Mouse (Mus musculus): ENCODE measurements around the gene Acbd6.

DNA sequence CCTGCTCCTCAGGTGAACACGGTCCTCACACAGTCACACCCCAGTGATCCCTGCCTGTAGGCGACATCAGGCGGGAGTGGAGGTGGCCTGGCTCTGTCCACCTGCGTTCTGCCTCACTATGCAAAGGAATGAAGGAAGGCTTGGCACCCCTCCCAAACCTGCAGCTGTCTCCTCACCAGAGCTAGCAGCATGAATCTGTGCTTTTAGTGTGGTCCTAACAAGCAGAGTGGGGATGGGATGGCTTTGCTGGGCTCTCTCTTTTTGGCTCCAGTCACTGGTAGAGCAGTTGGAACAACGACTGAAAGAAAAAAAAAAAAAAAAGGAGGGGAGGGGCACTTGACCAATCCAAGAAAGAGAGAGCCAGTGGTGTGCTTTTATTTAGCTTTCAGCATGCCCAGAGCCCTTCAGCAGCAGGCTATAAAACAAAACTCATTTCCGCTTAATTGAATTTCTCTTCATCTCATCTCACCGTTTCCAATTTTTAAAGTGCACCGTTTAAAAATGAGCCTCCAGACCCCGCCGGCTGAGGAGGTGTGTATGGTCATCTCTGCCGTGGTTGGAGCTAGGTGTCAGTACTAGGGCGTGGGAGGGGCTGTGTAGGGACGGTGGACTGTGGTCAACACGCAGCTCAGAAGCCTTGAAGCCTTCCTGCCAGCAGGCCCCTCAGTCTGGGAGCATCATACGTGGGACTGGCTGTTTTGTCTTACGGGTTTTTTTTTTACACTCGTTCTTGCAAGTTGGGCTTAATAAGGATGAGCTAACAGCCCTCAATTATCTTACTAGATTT, 140.6 kb downstream of the Acbd6 start:
- TF ChIP-seq CTCF (IDR thresholded peaks at IDR 0.05; ENCODE audit: extremely low read depth, insufficient read length, insufficient replicate concordance, low read depth, low read length), result no peak
- TF ChIP-seq POLR2A (IDR thresholded peaks at IDR 0.05; ENCODE audit: low read depth, low read length), result no peak

Measured in small intestine, adult 2 months (tissue).